Mouse (Mus musculus) lung, adult 2 months (tissue): ENCODE measurements around the gene Atf7ip. TPM values are rescaled to one million over a fixed set of nuclear protein-coding genes. Genes with fewer than 3 reads are reported as not detected.

ENCODE experiments used
- DNase-seq: peaks from one replicate; pipeline ENCODE4 v3.0.0; 2022
- H3K4me1 ChIP-seq: fragments of 200-500 bp; 2 replicates; pipeline ENCODE4 v1.6.1; 2011; ENCODE audit warnings: low read length; ENCODE audit not compliant: control insufficient read depth, insufficient read depth
- H3K4me3 ChIP-seq: fragments of 200-500 bp; replicated peaks from 2 replicates; pipeline ENCODE3; 2011; ENCODE audit warnings: low read depth, mild to moderate bottlenecking, control low read depth, low read length; ENCODE audit errors: extremely low read depth
- CTCF ChIP-seq: fragments of 200-500 bp; IDR thresholded peaks from 2 replicates; pipeline ENCODE4 v1.5.1; 2011; ENCODE audit warnings: mild to moderate bottlenecking, low read length, control low read depth; ENCODE audit not compliant: insufficient read depth
- POLR2A ChIP-seq: fragments of 200-500 bp; IDR thresholded peaks from 2 replicates; pipeline ENCODE4 v1.6.1; 2011; ENCODE audit warnings: low read depth, mild to moderate bottlenecking, control low read depth, low read length, borderline replicate concordance; ENCODE audit errors: extremely low read depth
- WGBS: fragments of 180-500 bp; shearing (Covaris S2); methylation state at CpG from one replicate; pipeline ENCODE4 v1.1.7; 2018; 5-methylcytosine and 5-hydroxymethylcytosine counted together
- polyA plus RNA-seq: library from polyadenylated mRNA; depleted of rRNA; stranded (reverse); fragments of >200 nt; gene quantifications from 2 replicates; pipeline ENCODE4 v1.2.3, GENCODE M21; 2012

Atf7ip gene
- polyA plus RNA-seq, 1 experiment = 28.3 TPM

DNA sequence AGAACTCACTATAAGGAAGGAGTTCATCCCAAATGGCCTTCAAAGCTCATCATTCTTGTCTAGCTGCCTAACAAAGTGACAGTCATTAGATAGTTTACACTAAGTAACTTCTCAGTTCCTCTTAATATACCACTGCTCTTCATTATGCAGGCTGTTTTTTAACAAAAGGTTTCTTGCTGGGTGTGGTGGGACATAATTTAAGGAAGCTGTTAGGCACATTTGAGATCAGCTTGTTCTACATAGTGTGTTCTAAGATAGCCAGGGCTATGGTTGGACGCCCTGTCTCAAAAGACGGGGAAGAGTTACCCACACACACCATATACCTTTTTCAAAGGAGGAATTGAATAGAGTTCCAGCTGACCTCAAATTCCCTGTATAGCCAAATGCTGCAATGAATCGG, 21.9 kb upstream of the Atf7ip start:
- DNase-seq = no peak
- 88% methylated on average over 3 of the region's 3 CpGs for WGBS
- TF ChIP-seq POLR2A = no peak
- no peak for TF ChIP-seq CTCF
- Histone ChIP-seq H3K4me3 (no peak overlapping the region), H3K4me1 (no peaks in the 10 kb centered on the region)

DNA sequence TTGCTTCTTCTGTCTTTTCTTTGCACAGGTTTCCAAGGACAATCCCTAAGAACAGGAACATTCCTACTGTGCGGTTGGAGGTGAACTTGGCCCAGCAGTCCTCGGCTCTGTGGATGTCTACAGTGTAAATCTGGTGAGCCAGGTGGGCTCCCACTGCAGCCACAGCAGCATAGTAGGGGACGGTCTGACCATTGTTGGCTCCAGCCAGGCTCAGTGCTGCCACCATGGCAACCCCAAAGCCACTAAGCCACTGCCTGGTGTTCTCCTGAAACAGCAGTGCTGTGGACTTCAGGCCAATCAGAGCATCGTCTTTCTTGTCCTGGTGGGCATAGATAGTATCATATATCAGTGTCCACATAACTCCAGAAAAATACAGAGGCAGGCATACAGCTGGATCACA, 19.8 kb upstream of the Atf7ip start:
- TF ChIP-seq POLR2A (no peak), CTCF (no peak)
- 85% methylated on average over 4 of the region's 4 CpGs for WGBS
- no peak for DNase-seq
- Histone ChIP-seq H3K4me3 (no peak overlapping the region), H3K4me1 (peaks cover 5% of the 10 kb centered on the region; the same call in 1 of the 2 replicates)

DNA sequence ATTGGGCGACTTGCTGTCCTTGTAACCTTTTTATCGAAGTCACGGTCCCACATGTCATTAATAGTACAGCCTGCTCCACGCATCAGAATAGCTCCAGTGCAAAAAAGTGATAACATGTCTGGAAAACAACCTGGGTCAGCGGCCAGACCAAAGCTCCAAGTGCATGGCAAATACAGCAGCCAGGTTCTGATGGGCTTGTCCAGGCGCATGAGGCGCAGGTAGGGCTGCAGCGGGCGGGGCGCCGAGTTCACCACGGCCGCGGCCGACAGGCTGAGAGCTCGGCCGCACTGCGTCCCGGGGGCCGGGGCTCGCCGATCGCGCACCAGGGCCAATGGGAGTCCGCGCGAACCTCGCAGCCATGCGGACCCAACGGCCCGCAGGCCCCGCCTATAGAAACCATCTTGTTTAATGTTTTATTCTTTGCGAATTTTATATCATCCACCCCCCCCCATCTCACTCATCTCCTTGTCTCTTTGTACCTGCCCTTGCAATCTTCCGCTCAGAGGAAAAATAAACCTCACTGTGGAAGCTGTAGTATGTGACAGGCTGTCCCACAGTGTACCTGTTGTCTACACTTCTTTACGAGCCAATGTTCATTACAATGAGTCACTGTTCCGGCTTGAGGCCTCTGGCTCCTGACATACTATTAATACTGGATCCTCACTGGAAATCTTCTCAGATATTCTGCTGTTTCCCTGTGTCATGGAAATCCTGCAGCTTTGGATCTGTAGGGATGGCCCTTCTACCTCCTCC, 19.0 kb upstream of the Atf7ip start:
- WGBS = 56% methylated on average over 36 of the region's 36 CpGs
- no peak for DNase-seq
- no peak for TF ChIP-seq POLR2A
- TF ChIP-seq CTCF = no peak
- Histone ChIP-seq H3K4me3 (no peak overlapping the region), H3K4me1 (peaks cover 9% of the 10 kb centered on the region; the same call in 1 of the 2 replicates)

GRCm38 (mm10) chr6:136487554-136487950, 18.4 kb upstream of the Atf7ip start:
- no peak for TF ChIP-seq POLR2A
- peaks cover 9% of the 10 kb centered on the region; the same call in 1 of the 2 replicates for H3K4me1 ChIP-seq
- DNase-seq = no peak
- no peak overlapping the region for H3K4me3 ChIP-seq
- WGBS = 100% methylated on average over 1 of the region's 1 CpGs

- H3K4me1 ChIP-seq = peaks cover 11% of the 10 kb centered on the region
- TF ChIP-seq CTCF (no peak), POLR2A (no peak)
- DNase-seq = no peak
- 40% methylated on average over 3 of the region's 3 CpGs for WGBS
- no peak overlapping the region for H3K4me3 ChIP-seq
Observed at GRCm38 (mm10) chr6:136489899-136490298, 16.1 kb upstream of the Atf7ip start.

GRCm38 (mm10) chr6:136490516-136491475, 15.2 kb upstream of the Atf7ip start:
- TF ChIP-seq CTCF (no peak), POLR2A (no peak)
- no peak for DNase-seq
- H3K4me3 ChIP-seq = no peak overlapping the region
- 52% methylated on average over 6 of the region's 6 CpGs for WGBS
- peaks cover 11% of the 10 kb centered on the region for H3K4me1 ChIP-seq

DNA sequence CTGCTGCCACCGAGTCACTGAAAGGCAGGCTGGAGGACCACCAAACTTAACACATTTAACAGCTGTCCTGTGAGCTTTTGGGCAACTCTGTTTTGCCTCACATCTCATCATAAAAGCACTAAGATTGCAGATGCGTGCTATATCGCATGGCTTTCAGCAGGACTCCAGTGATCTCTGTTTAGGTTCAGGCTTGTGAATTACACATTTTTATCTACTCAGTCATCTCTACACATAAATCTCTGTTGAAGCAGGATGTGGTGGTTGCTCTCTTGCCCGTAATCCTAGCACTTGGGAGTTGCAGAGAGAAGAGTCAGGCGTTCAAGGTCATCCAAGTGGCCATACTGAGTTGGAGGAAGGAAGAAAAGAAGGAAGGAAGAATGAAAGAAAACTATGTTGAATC, 14.3 kb upstream of the Atf7ip start:
- DNase-seq = no peak
- 54% methylated on average over 5 of the region's 5 CpGs for WGBS
- Histone ChIP-seq H3K4me3 (no peak overlapping the region), H3K4me1 (peaks cover 11% of the 10 kb centered on the region)
- TF ChIP-seq POLR2A = no peak
- TF ChIP-seq CTCF = no peak

- 85% methylated on average over 4 of the region's 4 CpGs for WGBS
- DNase-seq = no peak
- no peak overlapping the region for H3K4me3 ChIP-seq
- no peak for TF ChIP-seq POLR2A
- TF ChIP-seq CTCF = no peak
- peaks cover 11% of the 10 kb centered on the region for H3K4me1 ChIP-seq
Observed at GRCm38 (mm10) chr6:136492251-136492650, 13.7 kb upstream of the Atf7ip start.

DNA sequence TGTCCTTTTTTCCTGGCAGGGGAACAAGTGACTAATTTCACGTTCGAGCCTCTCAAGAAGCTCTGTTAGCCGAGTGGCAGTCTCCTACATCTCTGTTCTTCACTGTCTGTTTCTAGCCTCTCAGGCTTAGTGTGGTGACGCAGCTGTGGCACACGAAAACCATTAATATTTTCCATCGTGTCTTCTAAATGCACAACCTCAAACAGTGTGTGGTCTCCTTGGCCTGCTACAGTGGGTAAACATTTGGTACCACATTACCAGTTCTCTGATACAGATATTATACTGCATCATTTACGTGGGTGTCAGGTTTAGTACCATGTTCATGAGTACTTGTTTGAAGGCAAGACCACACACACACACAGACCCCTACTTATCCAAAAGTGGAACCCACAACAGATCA, 12.5 kb upstream of the Atf7ip start:
- TF ChIP-seq CTCF (no peak), POLR2A (no peak)
- peaks cover 16% of the 10 kb centered on the region for H3K4me1 ChIP-seq
- WGBS = 91% methylated on average over 7 of the region's 7 CpGs
- no peak for DNase-seq
- H3K4me3 ChIP-seq = no peak overlapping the region

DNA sequence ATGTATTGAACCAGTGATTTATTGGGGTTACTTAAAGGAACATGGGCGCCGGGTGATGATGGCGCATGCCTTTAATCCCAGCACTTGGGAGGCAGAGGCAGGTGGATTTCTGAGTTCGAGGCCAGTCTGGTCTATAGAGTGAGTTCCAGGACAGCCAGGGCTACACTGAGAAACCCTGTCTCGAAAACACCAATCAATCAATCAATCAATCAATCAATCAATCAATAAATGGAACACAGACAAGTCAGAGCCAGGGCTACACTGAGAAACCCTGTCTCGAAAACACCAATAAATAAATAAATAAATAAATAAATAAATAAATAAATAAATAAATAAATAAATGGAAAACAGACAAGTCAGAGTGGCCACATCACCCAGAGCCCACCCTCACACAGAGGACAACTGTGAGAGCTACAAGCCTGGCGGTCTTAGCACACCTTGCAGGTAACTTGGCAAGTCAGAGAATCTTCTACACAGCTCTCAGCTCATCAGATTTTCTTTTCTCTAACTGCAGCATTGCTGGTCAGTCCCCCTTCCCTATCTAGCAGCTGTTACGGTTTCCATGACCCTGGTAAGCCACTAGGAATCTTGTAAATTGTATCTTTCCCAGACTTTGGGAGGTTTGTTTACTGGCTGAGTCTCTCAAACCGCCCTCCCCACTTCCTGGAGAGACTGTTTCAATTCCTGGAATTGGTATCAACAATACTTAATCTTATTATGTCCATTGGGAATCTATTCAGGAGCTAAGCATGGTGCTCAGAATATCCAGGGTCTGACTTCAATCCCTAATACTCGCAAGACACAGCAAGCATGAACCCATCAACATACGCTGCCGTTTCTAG, 11.8 kb upstream of the Atf7ip start:
- WGBS = 76% methylated on average over 12 of the region's 12 CpGs
- H3K4me1 ChIP-seq = peaks cover 16% of the 10 kb centered on the region
- no peak overlapping the region for H3K4me3 ChIP-seq
- DNase-seq = no peak
- TF ChIP-seq POLR2A (no peak), CTCF (no peak)
